Mouse (Mus musculus): ENCODE measurements around the gene Pip5k1c. TPM values are rescaled to one million over a fixed set of nuclear protein-coding genes. Genes with fewer than 3 reads are reported as not detected.

Pip5k1c gene
- polyA plus RNA-seq, 1 experiment from 2014 or later, result 19.1 TPM

DNA sequence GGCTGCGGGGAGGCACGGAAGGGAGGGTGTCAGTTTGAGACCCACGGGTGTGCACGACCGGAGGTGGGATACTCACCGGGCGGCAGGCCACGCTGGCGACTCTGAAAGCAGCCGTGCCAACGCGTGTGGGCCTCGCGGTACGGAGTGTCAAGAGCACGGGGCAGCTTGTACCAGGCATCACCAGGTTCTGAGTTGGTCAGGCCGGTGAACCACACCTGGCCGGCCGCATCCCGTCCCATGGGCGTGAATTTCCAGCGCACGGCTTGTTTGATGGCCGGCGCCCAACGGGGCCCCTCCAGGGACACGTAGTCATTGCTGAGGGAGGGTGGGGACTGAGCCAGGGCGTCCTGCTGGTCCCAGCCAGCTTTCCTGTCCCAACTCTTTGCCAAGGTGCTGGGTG is 71.9 kb downstream of the Pip5k1c start:
- ATAC-seq (ENCODE audit: low FRiP score, low TSS enrichment), result peak; percentile 43
- Histone ChIP-seq H3K4me1 (replicated peaks; ENCODE audit: control insufficient read depth, insufficient read depth) (peaks cover 4% of the 10 kb centered on the region), H3K9ac (ENCODE audit: low read length) (peak overlapping the region; percentile 60)

GRCm38 (mm10) chr10:81365073-81365472 is 72.3 kb downstream of the Pip5k1c start:
- Histone ChIP-seq H3K4me3 (ENCODE audit: low read depth, low read length) (no peak overlapping the region), H3K9ac (ENCODE audit: low read length) (peak overlapping the region; percentile 60), H3K4me2 (replicated peaks; ENCODE audit: low read depth) (peak overlapping the region; percentile 59), H3K36me3 (ENCODE audit: control insufficient read depth, insufficient read depth, low read length) (peaks cover 27% of the 10 kb centered on the region), H3K9me3 (ENCODE audit: control insufficient read depth, low read length) (no peaks in the 10 kb centered on the region), H3K27me3 (ENCODE audit: control insufficient read depth, insufficient read depth, low read length) (no peaks in the 10 kb centered on the region), H3K4me1 (replicated peaks; ENCODE audit: control insufficient read depth, insufficient read depth) (peaks cover 4% of the 10 kb centered on the region), H3K27ac (replicated peaks) (peak overlapping the region; percentile 82)
- ATAC-seq (ENCODE audit: low FRiP score, low TSS enrichment), result peak; percentile 1; the same call in 1 of the 2 replicates
- no peak for DNase-seq (ENCODE audit: low spot score)
- WGBS, result 30% methylated on average over 4 of the region's 4 CpGs
- TF ChIP-seq EP300 (optimal IDR thresholded peaks at IDR 0.05), result no peak
- no peak for TF ChIP-seq CTCF (IDR thresholded peaks at IDR 0.05; ENCODE audit: low read depth)

More for the DNA sequence above, 71.9 kb downstream of the Pip5k1c start:
- Histone ChIP-seq H3K9me3 (ENCODE audit: control insufficient read depth, low read length) (no peaks in the 10 kb centered on the region), H3K27ac (replicated peaks) (peak overlapping the region; percentile 82), H3K36me3 (ENCODE audit: control insufficient read depth, insufficient read depth, low read length) (peaks cover 23% of the 10 kb centered on the region), H3K27me3 (ENCODE audit: control insufficient read depth, insufficient read depth, low read length) (no peaks in the 10 kb centered on the region), H3K4me2 (replicated peaks; ENCODE audit: low read depth) (peak overlapping the region; percentile 59), H3K4me3 (ENCODE audit: low read depth, low read length) (peak overlapping the region; percentile 35)
- 8% methylated on average over 28 of the region's 28 CpGs for WGBS
- peak; percentile 88 for DNase-seq (ENCODE audit: low spot score)
- TF ChIP-seq EP300 (optimal IDR thresholded peaks at IDR 0.05) (no peak), CTCF (IDR thresholded peaks at IDR 0.05; ENCODE audit: low read depth) (no peak)

GRCm38 (mm10) chr10:81365672-81366476 is 73.1 kb downstream of the Pip5k1c start, which contains the start of gene 4930404N11Rik:
Gene 4930404N11Rik (minus strand): TSS chr10:81365816.
- TF ChIP-seq EP300 (optimal IDR thresholded peaks at IDR 0.05), result no peak
- no peak for TF ChIP-seq CTCF (IDR thresholded peaks at IDR 0.05; ENCODE audit: low read depth)
- 30% methylated on average over 12 of the region's 12 CpGs for WGBS
- Histone ChIP-seq H3K27ac (replicated peaks) (peak within 1 kb of the TSS; percentile 82), H3K36me3 (ENCODE audit: control insufficient read depth, insufficient read depth, low read length) (peaks cover 35% of the 10 kb centered on the region), H3K27me3 (ENCODE audit: control insufficient read depth, insufficient read depth, low read length) (no peaks in the 10 kb centered on the region), H3K9me3 (ENCODE audit: control insufficient read depth, low read length) (no peaks in the 10 kb centered on the region), H3K4me3 (ENCODE audit: low read depth, low read length) (peak within 1 kb of the TSS; percentile 35), H3K4me2 (replicated peaks; ENCODE audit: low read depth) (peak within 1 kb of the TSS; percentile 59), H3K4me1 (replicated peaks; ENCODE audit: control insufficient read depth, insufficient read depth) (peaks cover 4% of the 10 kb centered on the region; the same call in 1 of the 2 replicates), H3K9ac (ENCODE audit: low read length) (peak within 1 kb of the TSS; percentile 60)
- peak; percentile 38 for ATAC-seq (ENCODE audit: low FRiP score, low TSS enrichment)
- DNase-seq (ENCODE audit: low spot score), result peak; percentile 68

GRCm38 (mm10) chr10:81366477-81367206 is 73.9 kb downstream of the Pip5k1c start:
- H3K4me1 ChIP-seq (replicated peaks; ENCODE audit: control insufficient read depth, insufficient read depth), result peaks cover 4% of the 10 kb centered on the region; the same call in 1 of the 2 replicates
- H3K36me3 ChIP-seq (ENCODE audit: control insufficient read depth, insufficient read depth, low read length), result peaks cover 38% of the 10 kb centered on the region
- no peaks in the 10 kb centered on the region for H3K9me3 ChIP-seq (ENCODE audit: control insufficient read depth, low read length)
- ATAC-seq (ENCODE audit: low FRiP score, low TSS enrichment) (no peak; the same call in 1 of the 2 replicates), DNase-seq (ENCODE audit: low spot score) (no peak)
- no peak overlapping the region for H3K4me3 ChIP-seq (ENCODE audit: low read depth, low read length)
- H3K27ac ChIP-seq (replicated peaks), result peak overlapping the region; percentile 82
- TF ChIP-seq EP300 (optimal IDR thresholded peaks at IDR 0.05) (no peak), CTCF (IDR thresholded peaks at IDR 0.05; ENCODE audit: low read depth) (no peak)
- no peaks in the 10 kb centered on the region for H3K27me3 ChIP-seq (ENCODE audit: control insufficient read depth, insufficient read depth, low read length)
- no peak overlapping the region for H3K9ac ChIP-seq (ENCODE audit: low read length)
- 69% methylated on average over 6 of the region's 6 CpGs for WGBS
- H3K4me2 ChIP-seq (replicated peaks; ENCODE audit: low read depth), result no peak overlapping the region

- H3K36me3 ChIP-seq (ENCODE audit: control insufficient read depth, insufficient read depth, low read length), result peaks cover 38% of the 10 kb centered on the region
Observed at GRCm38 (mm10) chr10:81367207-81367495, 74.4 kb downstream of the Pip5k1c start.

More at GRCm38 (mm10) chr10:81367207-81367495, 74.4 kb downstream of the Pip5k1c start:
- Histone ChIP-seq H3K4me2 (replicated peaks; ENCODE audit: low read depth) (no peak overlapping the region), H3K9ac (ENCODE audit: low read length) (no peak overlapping the region), H3K9me3 (ENCODE audit: control insufficient read depth, low read length) (no peaks in the 10 kb centered on the region), H3K27me3 (ENCODE audit: control insufficient read depth, insufficient read depth, low read length) (no peaks in the 10 kb centered on the region), H3K4me1 (replicated peaks; ENCODE audit: control insufficient read depth, insufficient read depth) (peaks cover 4% of the 10 kb centered on the region; the same call in 1 of the 2 replicates), H3K27ac (replicated peaks) (peak overlapping the region; percentile 82; the same call in 1 of the 2 replicates), H3K4me3 (ENCODE audit: low read depth, low read length) (no peak overlapping the region)
- no peak for DNase-seq (ENCODE audit: low spot score)
- WGBS, result 75% methylated on average over 6 of the region's 6 CpGs
- ATAC-seq (ENCODE audit: low FRiP score, low TSS enrichment), result no peak
- TF ChIP-seq EP300 (optimal IDR thresholded peaks at IDR 0.05) (no peak), CTCF (IDR thresholded peaks at IDR 0.05; ENCODE audit: low read depth) (no peak)

Small RNA genes within 50 kb of the gene (microRNA-seq; reads per million reads assigned to microRNA genes)
- 2.9 reads per million for gene Mir3057

Other genes starting within 250 kb of the Pip5k1c start
- 93.7 and 98.7 TPM in 2 replicates for gene Sgta, start 232.8 kb upstream of the Pip5k1c start, polyA plus RNA-seq (2015; fragmentation: Nextera tagmentation; extraction: Ambion mirVana)
- gene Thop1, start 222.9 kb upstream of the Pip5k1c start, polyA plus RNA-seq (2015; fragmentation: Nextera tagmentation; extraction: Ambion mirVana), result 77.2 and 83.8 TPM in 2 replicates
- 9.3 and 10.4 TPM in 2 replicates for gene Creb3l3, start 194.1 kb upstream of the Pip5k1c start, polyA plus RNA-seq (2015; fragmentation: Nextera tagmentation; extraction: Ambion mirVana)
- 135 and 142 TPM in 2 replicates for gene Map2k2, start 187.0 kb upstream of the Pip5k1c start, polyA plus RNA-seq (2015; fragmentation: Nextera tagmentation; extraction: Ambion mirVana)
- 87.5 and 94.1 TPM in 2 replicates for gene Zbtb7a, start 157.7 kb upstream of the Pip5k1c start, polyA plus RNA-seq (2015; fragmentation: Nextera tagmentation; extraction: Ambion mirVana)
- gene Pias4, start 125.0 kb upstream of the Pip5k1c start, polyA plus RNA-seq (2015; fragmentation: Nextera tagmentation; extraction: Ambion mirVana), result 18.7 and 20.9 TPM in 2 replicates
- 337 and 380 TPM in 2 replicates for gene Eef2, start 116.3 kb upstream of the Pip5k1c start, polyA plus RNA-seq (2015; fragmentation: Nextera tagmentation; extraction: Ambion mirVana)
- 44.6 and 51.8 TPM in 2 replicates for gene Dapk3, start 110.0 kb upstream of the Pip5k1c start, polyA plus RNA-seq (2015; fragmentation: Nextera tagmentation; extraction: Ambion mirVana)
- gene 4930442H23Rik, start 109.1 kb upstream of the Pip5k1c start, polyA plus RNA-seq (2015; fragmentation: Nextera tagmentation; extraction: Ambion mirVana), result 0.07 TPM in 1 of 2 replicates, not detected in the other
- gene Nmrk2, start 90.9 kb upstream of the Pip5k1c start, polyA plus RNA-seq (2015; fragmentation: Nextera tagmentation; extraction: Ambion mirVana), result 0.07 TPM in 1 of 2 replicates, not detected in the other
- gene Atcay, start 62.1 kb upstream of the Pip5k1c start, polyA plus RNA-seq (2015; fragmentation: Nextera tagmentation; extraction: Ambion mirVana), result 0.64 and 0.91 TPM in 2 replicates
- gene Zfr2, start 59.8 kb upstream of the Pip5k1c start, polyA plus RNA-seq (2015; fragmentation: Nextera tagmentation; extraction: Ambion mirVana), result 2.1 and 3.2 TPM in 2 replicates
- 1.0 and 1.6 TPM in 2 replicates for gene Matk, start 40.0 kb upstream of the Pip5k1c start, polyA plus RNA-seq (2015; fragmentation: Nextera tagmentation; extraction: Ambion mirVana)
- 210 and 215 TPM in 2 replicates for gene Mrpl54, start 26.0 kb upstream of the Pip5k1c start, polyA plus RNA-seq (2015; fragmentation: Nextera tagmentation; extraction: Ambion mirVana)
- gene Apba3, start 26.0 kb upstream of the Pip5k1c start, polyA plus RNA-seq (2015; fragmentation: Nextera tagmentation; extraction: Ambion mirVana), result 30.5 and 34.6 TPM in 2 replicates
- gene Tjp3, start 1.4 kb upstream of the Pip5k1c start, polyA plus RNA-seq (2015; fragmentation: Nextera tagmentation; extraction: Ambion mirVana), result 42.5 and 46.0 TPM in 2 replicates
- 16.2 and 16.6 TPM in 2 replicates for gene Cactin, start 28.1 kb downstream of the Pip5k1c start, polyA plus RNA-seq (2015; fragmentation: Nextera tagmentation; extraction: Ambion mirVana)
- 19.7 and 20.2 TPM in 2 replicates for gene Tbxa2r, start 35.8 kb downstream of the Pip5k1c start, polyA plus RNA-seq (2015; fragmentation: Nextera tagmentation; extraction: Ambion mirVana)
- 0.06 and 0.10 TPM in 2 replicates for gene Gipc3, start 50.3 kb downstream of the Pip5k1c start, polyA plus RNA-seq (2015; fragmentation: Nextera tagmentation; extraction: Ambion mirVana)
- 72.2 and 77.9 TPM in 2 replicates for gene Hmg20b, start 57.5 kb downstream of the Pip5k1c start, polyA plus RNA-seq (2015; fragmentation: Nextera tagmentation; extraction: Ambion mirVana)
- 7.4 and 7.9 TPM in 2 replicates for gene Mfsd12, start 64.5 kb downstream of the Pip5k1c start, polyA plus RNA-seq (2015; fragmentation: Nextera tagmentation; extraction: Ambion mirVana)
- 16.5 and 17.5 TPM in 2 replicates for gene 4930404N11Rik, start 72.9 kb downstream of the Pip5k1c start, polyA plus RNA-seq (2015; fragmentation: Nextera tagmentation; extraction: Ambion mirVana)
- gene Fzr1, start 85.6 kb downstream of the Pip5k1c start, polyA plus RNA-seq (2015; fragmentation: Nextera tagmentation; extraction: Ambion mirVana), result 51.4 and 51.6 TPM in 2 replicates
- 59.4 and 63.0 TPM in 2 replicates for gene Dohh, start 91.5 kb downstream of the Pip5k1c start, polyA plus RNA-seq (2015; fragmentation: Nextera tagmentation; extraction: Ambion mirVana)
- 1.1 and 1.4 TPM in 2 replicates for gene Gm48551, start 91.5 kb downstream of the Pip5k1c start, polyA plus RNA-seq (2015; fragmentation: Nextera tagmentation; extraction: Ambion mirVana)
- 0.29 and 0.36 TPM in 2 replicates for gene Gm48552, start 96.0 kb downstream of the Pip5k1c start, polyA plus RNA-seq (2015; fragmentation: Nextera tagmentation; extraction: Ambion mirVana)
- gene Smim24, start 100.1 kb downstream of the Pip5k1c start, polyA plus RNA-seq (2015; fragmentation: Nextera tagmentation; extraction: Ambion mirVana), result 205 and 239 TPM in 2 replicates
- 40.4 and 42.4 TPM in 2 replicates for gene Nfic, start 162.7 kb downstream of the Pip5k1c start, polyA plus RNA-seq (2015; fragmentation: Nextera tagmentation; extraction: Ambion mirVana)
- gene Celf5, start 189.7 kb downstream of the Pip5k1c start, polyA plus RNA-seq (2015; fragmentation: Nextera tagmentation; extraction: Ambion mirVana), result 0.62 TPM in 2 replicates
- gene Ncln, start 203.4 kb downstream of the Pip5k1c start, polyA plus RNA-seq (2015; fragmentation: Nextera tagmentation; extraction: Ambion mirVana), result 37.0 and 38.3 TPM in 2 replicates
- 1.0 and 1.5 TPM in 2 replicates for gene S1pr4, start 207.2 kb downstream of the Pip5k1c start, polyA plus RNA-seq (2015; fragmentation: Nextera tagmentation; extraction: Ambion mirVana)
- gene Gna15, start 231.3 kb downstream of the Pip5k1c start, polyA plus RNA-seq (2015; fragmentation: Nextera tagmentation; extraction: Ambion mirVana), result 9.8 and 10.1 TPM in 2 replicates

Data from stomach, postnatal 0 days (tissue).